Mouse (Mus musculus) heart, embryonic 16.5 days (tissue): ENCODE measurements around the gene Hoxc5. TPM values are rescaled to one million over a fixed set of nuclear protein-coding genes. Genes with fewer than 3 reads are reported as not detected.
A peak's percentile ranks its signal among the peaks of the same experiment; 100 is the strongest.

ENCODE experiments used
- ATAC-seq: fragments of 200-750 bp; cut with Nextera tagmentation; replicated peaks from 2 replicates; pipeline ENCODE4 v1.8.0; 2017; ENCODE audit warnings: moderate number of reproducible peaks; ENCODE audit not compliant: insufficient read depth, low FRiP score; ENCODE audit errors: extremely low read depth
- H3K27ac ChIP-seq: fragments of 300-500 bp; sonication (generic); 2 replicates; pipeline ENCODE4 v1.5.1; 2014; ENCODE audit warnings: mild to moderate bottlenecking, low read length, control low read depth, moderate library complexity
- H3K27me3 ChIP-seq: fragments of 300-500 bp; sonication (generic); 2 replicates; pipeline ENCODE4 v1.6.1; 2014; ENCODE audit warnings: low read length, mixed read lengths; ENCODE audit not compliant: control insufficient read depth, insufficient read depth
- H3K36me3 ChIP-seq: fragments of 300-500 bp; sonication (generic); 2 replicates; pipeline ENCODE4 v1.6.1; 2014; ENCODE audit not compliant: control insufficient read depth, insufficient read depth
- H3K4me1 ChIP-seq: fragments of 300-500 bp; sonication (generic); 2 replicates; pipeline ENCODE4 v1.6.1; 2014; ENCODE audit warnings: low read length, mixed read lengths; ENCODE audit not compliant: control insufficient read depth, insufficient read depth
- H3K4me2 ChIP-seq: fragments of 300-500 bp; sonication (generic); 2 replicates; pipeline ENCODE4 v1.6.1; 2014; ENCODE audit warnings: low read depth, mild to moderate bottlenecking, control low read depth, low read length
- H3K4me3 ChIP-seq: fragments of 300-500 bp; sonication (generic); 2 replicates; pipeline ENCODE4 v1.5.1; 2014; ENCODE audit warnings: mild to moderate bottlenecking, control low read depth, low read length
- H3K9ac ChIP-seq: fragments of 300-500 bp; sonication (generic); 2 replicates; pipeline ENCODE4 v1.6.1; 2014; ENCODE audit warnings: low read length, control low read depth
- H3K9me3 ChIP-seq: fragments of 300-500 bp; sonication (generic); replicated peaks from 2 replicates; pipeline ENCODE4 v1.6.1; 2016; ENCODE audit warnings: low read length; ENCODE audit not compliant: control insufficient read depth
- WGBS: fragments of 180-500 bp; shearing (Covaris S2); extraction: QIAGEN DNeasy Blood & Tissue Kit; methylation state at CpG from one replicate; pipeline ENCODE4 v1.1.7; 2014; 5-methylcytosine and 5-hydroxymethylcytosine counted together
- polyA plus RNA-seq: library from polyadenylated mRNA; unstranded; fragments of >200 nt; fragmentation: Nextera tagmentation; extraction: Ambion mirVana; gene quantifications from 2 replicates; pipeline ENCODE4 v1.2.1, GENCODE M21; 2015

Gene Hoxc5
- polyA plus RNA-seq, 1 experiment from 2014 or later = 0.11 TPM

- H3K36me3 ChIP-seq = no peaks in the 10 kb centered on the region
- H3K9me3 ChIP-seq = no peaks in the 10 kb centered on the region
- H3K4me2 ChIP-seq = peak overlapping the region; percentile 46
- ATAC-seq = no peak
- no peak overlapping the region for H3K27ac ChIP-seq
- H3K27me3 ChIP-seq = peaks cover 93% of the 10 kb centered on the region
- under 1% methylated on average over 88 of the region's 88 CpGs for WGBS
- peak overlapping the region; percentile 29 for H3K4me3 ChIP-seq
- H3K4me1 ChIP-seq = peaks cover 7% of the 10 kb centered on the region
- no peak overlapping the region for H3K9ac ChIP-seq
Observed at GRCm38 (mm10) chr15:102981379-102982288, 14.4 kb downstream of the Hoxc5 start.

- H3K27ac ChIP-seq = no peak overlapping the region
- no peak overlapping the region for H3K4me2 ChIP-seq
- H3K4me3 ChIP-seq = no peak overlapping the region
- no peak for ATAC-seq
- H3K4me1 ChIP-seq = peaks cover 7% of the 10 kb centered on the region
- H3K9me3 ChIP-seq = no peaks in the 10 kb centered on the region
- H3K9ac ChIP-seq = no peak overlapping the region
- H3K36me3 ChIP-seq = no peaks in the 10 kb centered on the region
- H3K27me3 ChIP-seq = peaks cover 92% of the 10 kb centered on the region
- 2% methylated on average over 12 of the region's 12 CpGs for WGBS
Observed at GRCm38 (mm10) chr15:102983716-102984115, 16.5 kb downstream of the Hoxc5 start.

GRCm38 (mm10) chr15:102984521-102984920, 17.3 kb downstream of the Hoxc5 start:
- Histone ChIP-seq H3K4me3 (no peak overlapping the region), H3K36me3 (no peaks in the 10 kb centered on the region), H3K4me1 (peaks cover 7% of the 10 kb centered on the region), H3K27ac (no peak overlapping the region), H3K4me2 (no peak overlapping the region), H3K9ac (no peak overlapping the region), H3K9me3 (no peaks in the 10 kb centered on the region), H3K27me3 (peaks cover 92% of the 10 kb centered on the region)
- no peak for ATAC-seq
- WGBS = 4% methylated on average over 10 of the region's 10 CpGs

- no peak overlapping the region for H3K9ac ChIP-seq
- no peaks in the 10 kb centered on the region for H3K9me3 ChIP-seq
- H3K4me1 ChIP-seq = peaks cover 7% of the 10 kb centered on the region
- no peak for ATAC-seq
- no peak overlapping the region for H3K4me2 ChIP-seq
- no peak overlapping the region for H3K27ac ChIP-seq
- H3K4me3 ChIP-seq = no peak overlapping the region
- H3K36me3 ChIP-seq = no peaks in the 10 kb centered on the region
- peaks cover 91% of the 10 kb centered on the region for H3K27me3 ChIP-seq
- WGBS = 3% methylated on average over 3 of the region's 3 CpGs
Observed at GRCm38 (mm10) chr15:102984925-102985324, 17.7 kb downstream of the Hoxc5 start.

GRCm38 (mm10) chr15:102987124-102987833, 20.0 kb downstream of the Hoxc5 start:
- Histone ChIP-seq H3K27ac (no peak overlapping the region), H3K9ac (no peak overlapping the region), H3K9me3 (no peaks in the 10 kb centered on the region), H3K4me1 (no peaks in the 10 kb centered on the region), H3K4me3 (no peak overlapping the region), H3K36me3 (no peaks in the 10 kb centered on the region), H3K27me3 (peaks cover 89% of the 10 kb centered on the region), H3K4me2 (no peak overlapping the region)
- 2% methylated on average over 21 of the region's 21 CpGs for WGBS
- ATAC-seq = peak; percentile 41; the same call in 1 of the 2 replicates

- Histone ChIP-seq H3K27ac (no peak overlapping the region), H3K9ac (no peak overlapping the region), H3K27me3 (peaks cover 90% of the 10 kb centered on the region), H3K4me3 (no peak overlapping the region), H3K36me3 (no peaks in the 10 kb centered on the region), H3K4me1 (no peaks in the 10 kb centered on the region), H3K9me3 (no peaks in the 10 kb centered on the region), H3K4me2 (no peak overlapping the region)
- no peak for ATAC-seq
- 21% methylated on average over 5 of the region's 5 CpGs for WGBS
Observed at GRCm38 (mm10) chr15:102988078-102988477, 20.8 kb downstream of the Hoxc5 start.

- Histone ChIP-seq H3K36me3 (no peaks in the 10 kb centered on the region), H3K9ac (no peak within 1 kb of the TSS), H3K27me3 (peaks cover 93% of the 10 kb centered on the region), H3K27ac (no peak within 1 kb of the TSS), H3K9me3 (no peaks in the 10 kb centered on the region), H3K4me1 (no peaks in the 10 kb centered on the region), H3K4me2 (peak within 1 kb of the TSS; percentile 10; the same call in 1 of the 2 replicates), H3K4me3 (peak within 1 kb of the TSS; percentile 17; the same call in 1 of the 2 replicates)
- ATAC-seq = no peak
- WGBS = 2% methylated on average over 69 of the region's 69 CpGs
Observed at GRCm38 (mm10) chr15:102990461-102991397, 23.5 kb downstream of the Hoxc5 start, which contains the start of gene Hoxc8. TSS of gene Hoxc8 (plus strand) at chr15:102990607.

- H3K27me3 ChIP-seq = peaks cover 92% of the 10 kb centered on the region
- no peak for ATAC-seq
- no peaks in the 10 kb centered on the region for H3K4me1 ChIP-seq
- no peaks in the 10 kb centered on the region for H3K9me3 ChIP-seq
- H3K4me2 ChIP-seq = no peak overlapping the region
- H3K4me3 ChIP-seq = no peak overlapping the region
- no peak overlapping the region for H3K9ac ChIP-seq
- no peaks in the 10 kb centered on the region for H3K36me3 ChIP-seq
- no peak overlapping the region for H3K27ac ChIP-seq
- 2% methylated on average over 7 of the region's 7 CpGs for WGBS
Observed at GRCm38 (mm10) chr15:102991782-102992181, 24.5 kb downstream of the Hoxc5 start.
